Mouse (Mus musculus) limb, embryonic 14.5 days (tissue): ENCODE measurements around the gene Zfp653. TPM values are rescaled to one million over a fixed set of nuclear protein-coding genes. Genes with fewer than 3 reads are reported as not detected.

Experiments
- ATAC-seq: fragments of 200-750 bp; cut with Nextera tagmentation; 2 replicates; pipeline ENCODE4 v1.8.0; 2017; ENCODE audit warnings: low read depth, moderate number of reproducible peaks, moderate TSS enrichment; ENCODE audit not compliant: low FRiP score
- DNase-seq: peaks from one replicate; pipeline ENCODE4 v3.0.0-alpha.2; 2015; ENCODE audit warnings: low spot score
- H3K27ac ChIP-seq: fragments of 300-500 bp; sonication (generic); replicated peaks from 2 replicates; pipeline ENCODE4 v1.5.1; 2014; ENCODE audit warnings: low read depth, mild to moderate bottlenecking, low read length, moderate library complexity, mixed read lengths
- H3K27me3 ChIP-seq: fragments of 300-500 bp; sonication (generic); 2 replicates; pipeline ENCODE4 v1.6.1; 2014; ENCODE audit warnings: low read length, mixed read lengths; ENCODE audit not compliant: control insufficient read depth, insufficient read depth
- H3K36me3 ChIP-seq: fragments of 300-500 bp; sonication (generic); 2 replicates; pipeline ENCODE4 v1.6.1; 2014; ENCODE audit warnings: mild to moderate bottlenecking, low read length, moderate library complexity, mixed read lengths; ENCODE audit not compliant: control insufficient read depth, insufficient read depth
- H3K4me1 ChIP-seq: fragments of 300-500 bp; sonication (generic); 2 replicates; pipeline ENCODE4 v1.6.1; 2014; ENCODE audit warnings: antibody characterized with exemption, low read length, mixed read lengths; ENCODE audit not compliant: control insufficient read depth, insufficient read depth
- H3K4me2 ChIP-seq: fragments of 300-500 bp; sonication (generic); replicated peaks from 2 replicates; pipeline ENCODE4 v1.6.1; 2014; ENCODE audit warnings: low read depth, mild to moderate bottlenecking, low read length, moderate library complexity; ENCODE audit not compliant: severe bottlenecking
- H3K4me3 ChIP-seq: fragments of 300-500 bp; sonication (generic); replicated peaks from 2 replicates; pipeline ENCODE4 v1.5.1; 2014; ENCODE audit warnings: low read length
- H3K9ac ChIP-seq: fragments of 300-500 bp; sonication (generic); 2 replicates; pipeline ENCODE4 v1.6.1; 2014; ENCODE audit warnings: mild to moderate bottlenecking, low read depth, low read length, moderate library complexity; ENCODE audit not compliant: severe bottlenecking
- H3K9me3 ChIP-seq: fragments of 300-500 bp; sonication (generic); 2 replicates; pipeline ENCODE4 v1.6.1; 2016; ENCODE audit warnings: low read length; ENCODE audit not compliant: control insufficient read depth
- POLR2A ChIP-seq: fragments of 200-500 bp; IDR thresholded peaks from 2 replicates; pipeline ENCODE4 v1.8.0; 2012; ENCODE audit warnings: inconsistent platforms, mild to moderate bottlenecking, moderate library complexity, borderline replicate concordance; ENCODE audit not compliant: insufficient read depth, insufficient read length; ENCODE audit errors: extremely low read depth
- WGBS: fragments of 180-500 bp; shearing (Covaris S2); extraction: QIAGEN DNeasy Blood & Tissue Kit; methylation state at CpG from one replicate; pipeline ENCODE4 v1.1.7; 2014; 5-methylcytosine and 5-hydroxymethylcytosine counted together
- polyA plus RNA-seq, 2 experiments: library from polyadenylated mRNA; depleted of rRNA in 1 of 2; stranded (reverse) in 1 of 2; unstranded in 1 of 2; fragments of >200 nt; fragmentation: Nextera tagmentation in 1 of 2; extraction: Ambion mirVana in 1 of 2; gene quantifications; 2 replicates each; pipeline versions ENCODE4 v1.2.1 to v1.2.3; 2012 to 2014

Gene Zfp653
- polyA plus RNA-seq, 2 experiments = 8.7 to 31.2 TPM

DNA sequence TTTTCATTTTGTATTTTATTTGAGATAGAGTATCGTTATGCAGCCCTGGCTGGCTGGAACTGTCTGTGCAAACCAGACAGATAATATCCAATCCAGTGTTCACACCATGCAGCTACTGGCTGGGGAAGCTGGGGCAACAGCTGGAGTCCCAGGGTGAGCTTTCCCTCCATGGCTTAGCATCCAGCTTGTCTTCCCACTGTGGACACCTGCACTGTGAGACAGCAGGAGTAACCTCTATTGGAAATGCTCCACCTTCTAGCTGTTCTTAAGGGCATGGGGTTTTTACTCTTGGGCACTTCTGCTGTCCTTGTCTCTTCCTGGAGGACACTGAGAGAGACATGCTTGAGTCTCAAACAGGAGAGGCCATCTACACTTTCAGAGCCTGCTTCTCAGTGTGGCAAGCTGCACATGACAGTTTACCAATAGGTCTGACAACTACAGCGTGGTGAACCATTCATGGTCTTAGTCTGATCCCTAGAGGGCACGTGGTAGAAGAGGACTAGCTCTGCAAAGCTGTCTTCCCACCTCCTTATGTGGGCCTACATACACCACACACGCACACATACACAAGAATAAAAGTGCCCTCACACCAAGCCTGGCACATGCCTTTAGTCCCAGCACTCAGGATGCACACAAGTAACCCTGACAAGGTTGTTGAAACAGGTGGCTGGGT lies 1.2 kb downstream of the Zfp653 start:
- Histone ChIP-seq H3K4me3 (peak overlapping the region; percentile 85), H3K27me3 (no peaks in the 10 kb centered on the region), H3K36me3 (peaks cover 34% of the 10 kb centered on the region), H3K4me1 (peaks cover 6% of the 10 kb centered on the region; the same call in 1 of the 2 replicates), H3K9me3 (no peaks in the 10 kb centered on the region), H3K27ac (0 out of 2 replicates have a peak overlapping the region, but pooled peaks have one; percentile 98), H3K9ac (0 out of 2 replicates have a peak overlapping the region, but pooled peaks have one; percentile 16), H3K4me2 (peak overlapping the region; percentile 61)
- ATAC-seq (no peak), DNase-seq (no peak)
- 68% methylated on average over 4 of the region's 4 CpGs for WGBS
- no peak for TF ChIP-seq POLR2A

DNA sequence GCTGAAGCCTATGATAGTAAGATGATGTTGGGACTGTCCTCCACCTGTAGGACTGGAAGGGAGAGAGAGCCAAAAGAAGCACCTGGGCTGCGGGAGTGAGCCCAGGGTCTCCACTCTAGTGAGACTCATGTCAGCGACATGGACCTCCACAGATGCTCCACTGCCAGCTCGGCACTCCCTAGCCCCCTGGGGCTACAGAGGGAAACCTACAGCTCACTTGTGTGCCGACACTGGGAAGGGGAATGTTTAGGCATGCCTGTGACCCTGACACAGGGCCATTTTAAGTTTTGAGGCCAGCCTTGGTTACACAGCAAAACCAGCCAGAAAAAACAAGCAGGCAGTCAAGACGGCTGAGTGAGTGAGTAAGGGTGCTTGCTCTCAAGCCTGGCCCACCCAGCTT lies 4.0 kb downstream of the Zfp653 start:
- Histone ChIP-seq H3K4me1 (peaks cover 6% of the 10 kb centered on the region; the same call in 1 of the 2 replicates), H3K27ac (no peak overlapping the region), H3K9ac (no peak overlapping the region), H3K4me3 (no peak overlapping the region), H3K4me2 (no peak overlapping the region), H3K9me3 (no peaks in the 10 kb centered on the region), H3K27me3 (no peaks in the 10 kb centered on the region), H3K36me3 (peaks cover 45% of the 10 kb centered on the region)
- ATAC-seq (no peak), DNase-seq (no peak)
- 75% methylated on average over 5 of the region's 5 CpGs for WGBS
- TF ChIP-seq POLR2A = no peak

DNA sequence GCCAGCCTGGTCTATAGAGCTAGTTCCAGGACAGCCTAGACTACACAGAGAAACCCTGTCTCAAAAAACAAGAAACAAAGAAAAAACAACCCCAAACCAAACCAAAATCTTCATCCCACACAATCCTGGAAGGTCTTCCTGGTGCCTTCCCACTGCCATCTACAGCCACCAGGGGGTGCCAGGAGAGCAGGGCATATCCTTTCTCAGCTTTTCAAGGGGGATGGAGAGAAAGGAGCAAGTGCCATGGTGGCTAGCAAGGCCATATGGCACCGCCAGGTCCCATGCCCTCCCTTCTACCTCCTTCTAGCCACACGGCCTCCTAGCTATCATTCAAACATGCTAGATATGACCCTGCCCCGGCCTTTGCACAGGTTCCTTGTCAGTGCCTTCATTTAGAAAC lies 4.7 kb downstream of the Zfp653 start:
- Histone ChIP-seq H3K9ac (no peak overlapping the region), H3K4me2 (no peak overlapping the region), H3K9me3 (no peaks in the 10 kb centered on the region), H3K27ac (no peak overlapping the region), H3K27me3 (no peaks in the 10 kb centered on the region), H3K4me1 (peaks cover 6% of the 10 kb centered on the region; the same call in 1 of the 2 replicates), H3K36me3 (peaks cover 50% of the 10 kb centered on the region), H3K4me3 (no peak overlapping the region)
- no peak for ATAC-seq
- DNase-seq = no peak
- no peak for TF ChIP-seq POLR2A
- 66% methylated on average over 3 of the region's 3 CpGs for WGBS

DNA sequence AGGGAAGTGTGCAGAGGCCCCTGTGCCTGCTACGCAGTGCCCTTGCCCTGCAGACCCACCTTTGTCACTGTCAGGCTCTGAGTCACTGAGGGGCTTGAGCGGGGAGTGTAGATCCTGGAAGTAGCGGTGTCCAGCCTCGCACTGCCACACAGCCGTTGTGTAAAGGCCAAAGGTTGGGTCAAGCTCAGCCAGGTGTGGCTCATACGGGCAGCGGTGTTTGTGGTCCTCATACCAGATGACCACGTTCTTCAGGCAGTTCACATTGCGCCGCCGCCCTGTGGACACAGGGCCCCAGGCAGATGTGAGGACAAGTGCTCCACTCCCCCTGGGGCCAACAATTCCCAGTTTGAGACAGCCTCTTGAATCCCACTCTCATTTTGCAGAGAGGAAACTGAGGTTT lies 5.5 kb downstream of the Zfp653 start:
- Histone ChIP-seq H3K4me2 (no peak overlapping the region), H3K9me3 (no peaks in the 10 kb centered on the region), H3K36me3 (peaks cover 54% of the 10 kb centered on the region), H3K4me1 (peaks cover 6% of the 10 kb centered on the region; the same call in 1 of the 2 replicates), H3K27ac (no peak overlapping the region), H3K27me3 (no peaks in the 10 kb centered on the region), H3K4me3 (no peak overlapping the region), H3K9ac (no peak overlapping the region)
- DNase-seq (no peak), ATAC-seq (no peak)
- TF ChIP-seq POLR2A = no peak
- WGBS = 91% methylated on average over 11 of the region's 11 CpGs

DNA sequence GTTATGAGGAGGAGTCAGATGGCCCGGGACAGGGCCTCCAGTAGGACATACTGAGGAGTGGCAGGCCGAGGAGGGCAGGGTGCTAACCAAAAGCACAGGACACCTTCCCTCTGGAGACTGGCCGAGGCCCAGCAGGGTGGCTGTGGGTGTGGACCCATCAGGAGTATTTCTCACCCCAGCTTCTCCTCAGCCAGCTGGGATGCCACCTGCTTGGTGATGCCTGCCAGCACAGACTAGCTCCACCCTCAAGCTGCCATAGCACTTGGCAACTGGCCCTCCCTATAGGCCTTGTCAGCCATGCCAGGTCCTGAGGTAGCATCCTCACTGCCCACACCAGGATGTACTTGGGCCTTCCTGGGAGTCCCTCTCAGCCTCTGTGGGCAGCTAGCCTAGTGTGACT lies 6.8 kb downstream of the Zfp653 start:
- Histone ChIP-seq H3K4me1 (no peaks in the 10 kb centered on the region), H3K27ac (no peak overlapping the region), H3K4me2 (no peak overlapping the region), H3K4me3 (no peak overlapping the region), H3K9ac (no peak overlapping the region), H3K27me3 (no peaks in the 10 kb centered on the region), H3K36me3 (peaks cover 57% of the 10 kb centered on the region), H3K9me3 (no peaks in the 10 kb centered on the region)
- no peak for TF ChIP-seq POLR2A
- no peak for DNase-seq
- no peak for ATAC-seq
- 88% methylated on average over 3 of the region's 3 CpGs for WGBS
